Mouse (Mus musculus) retina, embryonic 14.5 days (tissue): Measurements from ENCODE around the gene Cldn3.

ENCODE experiments used
- DNase-seq: peaks from one replicate; pipeline ENCODE4 v3.0.0-alpha.2; 2015; ENCODE audit warnings: low spot score

Cldn3 gene

GRCm38 (mm10) chr5:135035608-135036359 is 49.8 kb downstream of the Cldn3 start:
- DNase-seq = no peak
